In genomic region chr8:72588865-72589264, GRCm38 (mm10) we compare ENCODE assay signal across 11 mouse cellular contexts. TPM values are rescaled to one million over a fixed set of nuclear protein-coding genes. Genes with fewer than 3 reads are reported as not detected.
"Had no signal": no experiment of that assay in that cellular context is flagged by ENCODE, and none has a peak within 500 bp of the region (broad histone marks: within the 10 kb centered on the region; RNA-seq: fewer than 3 reads in every experiment).

No protein-coding gene starts in this region.

- DNase-seq: kidney, adult 11 months; kidney, postnatal 10 days; lung, adult 2 months; thymus, postnatal 4 days had no signal

- H3K4me2 ChIP-seq: liver, embryonic 11.5 days; liver, embryonic 15.5 days; midbrain, embryonic 13.5 days had no signal

- H3K4me1 ChIP-seq: limb, embryonic 10.5 days; midbrain, embryonic 13.5 days had no signal

- ATAC-seq: lung, postnatal 0 days; midbrain, embryonic 13.5 days had no signal

- H3K27ac ChIP-seq: limb, embryonic 10.5 days; liver, embryonic 15.5 days; midbrain, embryonic 13.5 days; stomach, postnatal 0 days had no signal

- H3K36me3 ChIP-seq: limb, embryonic 10.5 days; liver, embryonic 15.5 days; midbrain, embryonic 13.5 days had no signal

- H3K9me3 ChIP-seq: limb, embryonic 10.5 days; liver, embryonic 15.5 days; midbrain, embryonic 13.5 days had no signal

- H3K27me3 ChIP-seq: liver, embryonic 15.5 days; midbrain, embryonic 13.5 days had no signal

- H3K4me3 ChIP-seq: limb, embryonic 10.5 days; liver, embryonic 15.5 days; midbrain, embryonic 13.5 days had no signal

- H3K9ac ChIP-seq: liver, embryonic 15.5 days; midbrain, embryonic 13.5 days had no signal

RNA-seq across cellular contexts. Expression of gene Nwd1, which starts 57.6 kb away (rescaled TPM):
- polyA plus RNA-seq: kidney, embryonic 14.5 days; limb, embryonic 10.5 days; liver, embryonic 11.5 days; liver, embryonic 15.5 days had no signal
